Mouse (Mus musculus): ENCODE results near the gene Rara. TPM values are rescaled to one million over a fixed set of nuclear protein-coding genes. Genes with fewer than 3 reads are reported as not detected.

Gene Rara
- polyA plus RNA-seq, 1 experiment: 63.5 TPM

DNA sequence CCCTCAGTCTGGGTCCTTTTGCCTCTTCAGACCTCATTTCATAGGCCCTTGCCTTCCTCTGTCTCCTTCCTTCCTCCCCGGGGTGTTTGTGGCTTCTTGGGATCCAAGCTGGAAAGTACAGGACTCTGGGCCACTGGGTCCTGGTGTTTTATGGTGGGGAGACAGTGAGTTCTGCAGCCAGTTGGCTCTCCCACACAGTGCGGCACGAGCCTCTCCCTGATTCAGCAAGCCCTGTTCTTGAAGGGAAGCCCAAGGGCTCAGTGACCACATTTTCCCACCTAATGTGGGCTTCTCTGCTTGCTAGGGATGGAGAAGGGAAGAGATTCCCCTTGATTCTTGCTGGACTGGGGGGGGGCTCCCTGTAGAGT is 14.9 kb downstream of the Rara start:
- Histone ChIP-seq H3K27ac (ENCODE audit: control insufficient read depth, insufficient read depth, low read length) (peak overlapping the region; percentile 43), H3K4me3 (ENCODE audit: control insufficient read depth, insufficient read depth, low read length) (peak overlapping the region; percentile 54), H3K4me1 (replicated peaks; ENCODE audit: control insufficient read depth, insufficient read depth, low read length) (peaks cover 90% of the 10 kb centered on the region), H3K36me3 (ENCODE audit: control insufficient read depth, insufficient read depth, low read length) (no peaks in the 10 kb centered on the region), H3K27me3 (ENCODE audit: control insufficient read depth, insufficient read depth, low read length) (no peaks in the 10 kb centered on the region)
- TF ChIP-seq CTCF (IDR thresholded peaks at IDR 0.05; ENCODE audit: borderline replicate concordance, control insufficient read depth, extremely low read depth, insufficient read depth, low read length, poor library complexity) (no peak), POLR2A (IDR thresholded peaks at IDR 0.05; ENCODE audit: control insufficient read depth, extremely low read depth, insufficient read depth, low read length, poor library complexity) (no peak)
- WGBS: 3% methylated on average over 3 of the region's 3 CpGs
- no peak for DNase-seq

DNA sequence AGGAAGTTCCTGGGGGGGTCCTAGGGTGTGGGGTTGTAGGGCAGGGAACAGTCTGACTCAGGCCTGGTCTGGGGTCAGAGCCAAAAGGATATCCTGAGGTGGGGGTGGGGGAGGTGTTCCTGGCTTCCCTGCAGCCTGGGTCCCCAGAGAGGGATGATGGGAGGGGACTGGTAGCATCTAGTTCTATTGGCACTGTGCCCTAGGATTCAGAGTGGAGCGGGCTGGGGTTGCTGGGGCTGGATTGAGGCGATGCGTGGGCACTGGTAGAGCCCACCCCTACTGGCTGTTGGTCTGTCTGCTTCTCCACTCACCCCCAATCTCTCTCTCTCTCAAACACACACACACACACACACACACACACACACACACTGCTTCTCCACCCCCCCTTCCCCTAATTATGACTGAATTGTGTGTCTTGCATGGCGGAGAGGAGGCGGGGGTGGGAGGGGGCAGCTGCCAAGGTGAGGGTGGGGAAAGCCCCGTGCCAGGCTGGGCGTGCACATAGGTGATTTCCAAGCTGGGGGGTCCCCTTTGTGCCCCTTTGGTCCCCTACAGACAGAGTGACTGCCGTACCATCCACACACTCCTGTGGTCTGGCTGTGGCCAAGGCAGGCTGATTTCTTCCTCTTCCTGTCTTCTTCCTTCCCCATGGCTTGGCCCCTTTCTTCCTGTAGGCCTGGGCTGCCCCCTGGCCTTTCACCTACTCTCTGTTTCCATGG is 15.5 kb downstream of the Rara start:
- Histone ChIP-seq H3K36me3 (ENCODE audit: control insufficient read depth, insufficient read depth, low read length) (no peaks in the 10 kb centered on the region), H3K27ac (ENCODE audit: control insufficient read depth, insufficient read depth, low read length) (peak overlapping the region; percentile 43; the same call in 1 of the 2 replicates), H3K4me1 (replicated peaks; ENCODE audit: control insufficient read depth, insufficient read depth, low read length) (peaks cover 90% of the 10 kb centered on the region), H3K4me3 (ENCODE audit: control insufficient read depth, insufficient read depth, low read length) (no peak overlapping the region), H3K27me3 (ENCODE audit: control insufficient read depth, insufficient read depth, low read length) (no peaks in the 10 kb centered on the region)
- TF ChIP-seq POLR2A (IDR thresholded peaks at IDR 0.05; ENCODE audit: control insufficient read depth, extremely low read depth, insufficient read depth, low read length, poor library complexity) (no peak), CTCF (IDR thresholded peaks at IDR 0.05; ENCODE audit: borderline replicate concordance, control insufficient read depth, extremely low read depth, insufficient read depth, low read length, poor library complexity) (no peak)
- peak; percentile 35 for DNase-seq
- WGBS: 55% methylated on average over 8 of the region's 8 CpGs

DNA sequence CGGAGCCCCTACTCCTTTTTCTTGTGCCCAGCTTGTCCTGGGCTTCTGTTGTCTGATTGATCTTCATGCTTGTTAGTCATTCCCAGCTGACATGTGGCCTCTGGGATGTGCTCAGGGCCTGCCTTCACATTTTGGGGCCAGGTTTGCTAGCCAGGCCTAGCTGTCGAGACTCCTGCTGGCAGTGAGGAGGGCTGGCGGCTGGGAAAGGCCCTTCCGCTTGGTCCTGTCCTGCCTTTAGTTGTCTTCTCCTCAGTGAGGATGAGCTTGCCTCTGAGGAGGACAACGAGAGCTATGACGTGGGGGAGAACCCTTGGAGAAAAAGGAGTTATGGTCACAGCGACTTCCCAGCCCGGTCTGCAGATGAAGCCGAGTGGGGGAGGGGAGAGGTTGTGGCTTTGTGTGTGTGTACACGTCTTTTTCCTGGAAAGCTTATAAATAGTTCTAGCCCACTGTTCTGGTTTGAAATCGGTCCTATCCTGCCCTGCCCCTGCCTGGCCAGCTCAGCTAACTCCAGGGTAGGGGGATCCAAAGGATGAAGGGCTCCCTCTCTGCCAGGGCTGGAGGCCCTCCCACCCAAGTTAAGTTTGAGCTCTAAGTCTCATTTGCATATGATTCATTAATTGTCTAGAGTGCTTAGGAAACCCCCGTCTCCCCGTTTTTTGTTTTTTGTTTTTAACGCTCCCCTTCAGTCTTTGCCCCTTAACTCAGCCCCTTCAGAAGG is 16.3 kb downstream of the Rara start:
- no peak overlapping the region for H3K4me3 ChIP-seq (ENCODE audit: control insufficient read depth, insufficient read depth, low read length)
- TF ChIP-seq POLR2A (IDR thresholded peaks at IDR 0.05; ENCODE audit: control insufficient read depth, extremely low read depth, insufficient read depth, low read length, poor library complexity) (0 out of 2 replicates have a peak, but pooled peaks have one; percentile 16), CTCF (IDR thresholded peaks at IDR 0.05; ENCODE audit: borderline replicate concordance, control insufficient read depth, extremely low read depth, insufficient read depth, low read length, poor library complexity) (no peak)
- WGBS: 39% methylated on average over 14 of the region's 14 CpGs
- no peaks in the 10 kb centered on the region for H3K36me3 ChIP-seq (ENCODE audit: control insufficient read depth, insufficient read depth, low read length)
- DNase-seq: peak; percentile 47
- no peaks in the 10 kb centered on the region for H3K27me3 ChIP-seq (ENCODE audit: control insufficient read depth, insufficient read depth, low read length)
- H3K4me1 ChIP-seq (replicated peaks; ENCODE audit: control insufficient read depth, insufficient read depth, low read length): peaks cover 89% of the 10 kb centered on the region
- H3K27ac ChIP-seq (ENCODE audit: control insufficient read depth, insufficient read depth, low read length): peak overlapping the region; percentile 90; the same call in 1 of the 2 replicates

DNA sequence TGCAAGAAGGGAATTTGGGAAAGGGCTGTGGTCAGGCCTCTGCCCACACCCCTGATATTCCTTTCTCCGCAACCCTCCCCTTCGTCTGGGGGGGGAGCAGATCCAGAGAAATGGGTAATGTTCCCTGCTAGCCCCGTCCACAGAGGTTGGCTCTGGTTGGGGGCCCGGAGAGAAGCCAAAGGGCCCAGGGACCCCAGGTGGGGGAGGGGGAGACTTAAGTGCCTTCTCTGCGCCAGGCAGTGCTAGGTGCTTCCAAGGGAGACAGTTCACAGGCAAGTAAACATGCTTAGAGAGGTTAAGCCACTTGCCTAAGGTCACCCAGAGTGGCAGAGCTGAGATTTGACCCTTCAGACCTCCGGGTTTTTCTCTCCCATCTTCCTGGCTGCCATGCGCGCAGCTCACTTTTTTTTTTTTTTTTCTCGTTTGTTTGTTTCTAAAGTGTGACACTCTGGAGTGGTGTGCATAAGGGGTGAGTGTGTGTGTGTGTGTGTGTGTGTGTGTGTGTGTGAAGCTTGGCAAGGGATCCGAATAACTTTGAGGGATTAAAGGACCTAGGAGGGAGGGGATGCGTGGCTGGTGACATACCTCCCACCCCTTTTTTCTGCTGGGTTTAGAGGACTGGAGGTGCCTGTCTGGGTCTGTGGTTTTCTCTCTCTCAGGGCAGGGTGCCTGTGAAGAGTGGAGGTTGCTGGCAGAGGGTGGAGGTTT is 17.4 kb downstream of the Rara start:
- Histone ChIP-seq H3K4me1 (replicated peaks; ENCODE audit: control insufficient read depth, insufficient read depth, low read length) (peaks cover 89% of the 10 kb centered on the region), H3K27ac (ENCODE audit: control insufficient read depth, insufficient read depth, low read length) (peak overlapping the region; percentile 90), H3K4me3 (ENCODE audit: control insufficient read depth, insufficient read depth, low read length) (no peak overlapping the region), H3K27me3 (ENCODE audit: control insufficient read depth, insufficient read depth, low read length) (no peaks in the 10 kb centered on the region), H3K36me3 (ENCODE audit: control insufficient read depth, insufficient read depth, low read length) (no peaks in the 10 kb centered on the region)
- TF ChIP-seq POLR2A (IDR thresholded peaks at IDR 0.05; ENCODE audit: control insufficient read depth, extremely low read depth, insufficient read depth, low read length, poor library complexity) (peak; percentile 23; the same call in 1 of the 2 replicates), CTCF (IDR thresholded peaks at IDR 0.05; ENCODE audit: borderline replicate concordance, control insufficient read depth, extremely low read depth, insufficient read depth, low read length, poor library complexity) (no peak)
- DNase-seq: peak; percentile 66
- 24% methylated on average over 11 of the region's 11 CpGs for whole genome bisulfite sequencing

DNA sequence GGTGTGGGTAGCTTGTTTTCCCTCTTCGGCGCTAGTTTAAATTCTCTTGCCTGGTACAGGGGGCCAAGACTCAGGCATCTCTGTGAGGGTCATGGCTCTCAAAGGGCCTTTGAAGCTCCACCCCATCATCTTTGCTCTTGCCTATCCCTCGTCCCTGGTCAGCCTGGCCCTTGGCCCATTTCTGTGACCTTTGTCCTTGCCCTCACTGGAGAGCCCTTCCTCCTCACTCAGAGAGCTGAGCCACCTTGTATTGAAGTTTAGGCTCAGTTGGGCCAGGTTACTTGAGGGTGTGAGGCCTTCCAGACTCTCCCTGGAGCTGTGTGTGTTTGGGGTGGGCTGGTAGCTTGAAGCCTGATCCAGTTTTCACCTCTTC is 18.0 kb downstream of the Rara start:
- H3K4me3 ChIP-seq (ENCODE audit: control insufficient read depth, insufficient read depth, low read length): no peak overlapping the region
- no peak for TF ChIP-seq POLR2A (IDR thresholded peaks at IDR 0.05; ENCODE audit: control insufficient read depth, extremely low read depth, insufficient read depth, low read length, poor library complexity)
- no peak for TF ChIP-seq CTCF (IDR thresholded peaks at IDR 0.05; ENCODE audit: borderline replicate concordance, control insufficient read depth, extremely low read depth, insufficient read depth, low read length, poor library complexity)
- peak overlapping the region; percentile 90 for H3K27ac ChIP-seq (ENCODE audit: control insufficient read depth, insufficient read depth, low read length)
- peaks cover 89% of the 10 kb centered on the region for H3K4me1 ChIP-seq (replicated peaks; ENCODE audit: control insufficient read depth, insufficient read depth, low read length)
- DNase-seq: no peak
- 12% methylated on average over 3 of the region's 3 CpGs for WGBS
- H3K27me3 ChIP-seq (ENCODE audit: control insufficient read depth, insufficient read depth, low read length): no peaks in the 10 kb centered on the region
- H3K36me3 ChIP-seq (ENCODE audit: control insufficient read depth, insufficient read depth, low read length): no peaks in the 10 kb centered on the region

DNA sequence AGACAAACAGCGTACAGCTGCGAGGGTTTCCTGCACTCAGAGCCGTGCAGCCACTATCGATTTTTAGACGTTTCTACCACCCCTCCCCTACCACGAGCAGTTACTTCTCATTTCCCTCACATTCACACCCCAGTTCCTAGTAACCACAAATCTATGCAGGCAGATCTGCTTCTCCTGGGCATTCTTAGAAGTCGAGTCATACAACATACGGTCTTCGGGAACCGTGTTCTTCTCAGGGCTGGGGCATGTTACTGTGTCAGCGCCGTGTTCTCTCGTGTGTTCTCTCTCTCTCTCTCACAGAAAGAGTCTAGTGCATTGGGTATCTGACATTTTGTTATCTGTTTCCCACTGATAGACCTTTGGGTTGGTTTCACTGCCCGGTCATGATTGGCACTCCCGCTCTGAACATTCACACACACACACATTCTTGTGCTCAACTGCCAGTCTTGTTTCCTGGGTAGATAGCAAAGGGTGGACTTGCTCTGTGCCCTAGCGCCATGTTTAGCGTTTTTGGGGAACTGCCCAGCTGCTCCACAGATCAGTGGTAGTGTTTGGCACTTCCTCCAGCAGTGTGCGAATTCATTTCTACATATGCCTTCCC is 20.5 kb downstream of the Rara start:
- TF ChIP-seq POLR2A (IDR thresholded peaks at IDR 0.05; ENCODE audit: control insufficient read depth, extremely low read depth, insufficient read depth, low read length, poor library complexity): no peak
- Histone ChIP-seq H3K4me3 (ENCODE audit: control insufficient read depth, insufficient read depth, low read length) (no peak overlapping the region), H3K27ac (ENCODE audit: control insufficient read depth, insufficient read depth, low read length) (no peak overlapping the region), H3K27me3 (ENCODE audit: control insufficient read depth, insufficient read depth, low read length) (no peaks in the 10 kb centered on the region), H3K4me1 (replicated peaks; ENCODE audit: control insufficient read depth, insufficient read depth, low read length) (peaks cover 86% of the 10 kb centered on the region), H3K36me3 (ENCODE audit: control insufficient read depth, insufficient read depth, low read length) (no peaks in the 10 kb centered on the region)
- WGBS: 10% methylated on average over 18 of the region's 18 CpGs
- peak; percentile 43 for DNase-seq
